Mouse (Mus musculus) CH12.LX (cell line): ENCODE data around the gene Sesn2. TPM values are rescaled to one million over a fixed set of nuclear protein-coding genes. Genes with fewer than 3 reads are reported as not detected.

ENCODE experiments used
- DNase-seq: peaks from one replicate; pipeline ENCODE4 v3.0.0-alpha.2; 2013; ENCODE audit errors: extremely low read depth
- H3K27ac ChIP-seq: 2 replicates; pipeline ENCODE4 v1.5.1; 2012; ENCODE audit warnings: low read depth, mild to moderate bottlenecking, control low read depth, moderate library complexity; ENCODE audit not compliant: insufficient read depth
- H3K27me3 ChIP-seq: replicated peaks from 2 replicates; pipeline ENCODE3; 2012; ENCODE audit warnings: inconsistent platforms
- H3K36me3 ChIP-seq, 2 experiments: replicated peaks in 1 of 2; 2 replicates each; pipeline versions ENCODE3 to v1.6.1; 2012; ENCODE audit warnings: inconsistent platforms in 1 of 2, low read length in 1 of 2, mild to moderate bottlenecking in 1 of 2, mixed read lengths in 1 of 2, moderate library complexity in 1 of 2; ENCODE audit not compliant: control insufficient read depth in 1 of 2, insufficient read depth in 1 of 2
- H3K4me1 ChIP-seq, 2 experiments: 2 replicates each; pipeline ENCODE4 v1.6.1; 2012; ENCODE audit warnings: inconsistent platforms in 1 of 2, moderate library complexity in 1 of 2; ENCODE audit not compliant: insufficient read depth in 2 of 2, control insufficient read depth in 1 of 2
- H3K4me2 ChIP-seq: 2 replicates; pipeline ENCODE4 v1.6.1; 2012; ENCODE audit warnings: low read depth, mild to moderate bottlenecking, control low read depth; ENCODE audit not compliant: poor library complexity, insufficient read depth, severe bottlenecking
- H3K4me3 ChIP-seq, 3 experiments: fragments of 150-350 bp in 1 of 3; sonication (generic) in 1 of 3; replicated peaks in 1 of 3; 2 replicates each; pipeline versions ENCODE3 to v1.5.1; 2011 to 2012; ENCODE audit warnings: low read depth in 2 of 3, low read length in 2 of 3, mild to moderate bottlenecking in 2 of 3, moderate library complexity in 2 of 3, control low read depth in 1 of 3, improper control_type of control experiment in 1 of 3, inconsistent platforms in 1 of 3, mixed read lengths in 1 of 3; ENCODE audit not compliant: poor library complexity in 1 of 3
- H3K79me2 ChIP-seq: replicated peaks from 2 replicates; pipeline ENCODE4 v1.6.1; 2012; ENCODE audit warnings: mild to moderate bottlenecking, moderate library complexity; ENCODE audit not compliant: control insufficient read depth, poor library complexity, insufficient read depth, severe bottlenecking; ENCODE audit errors: extremely low read depth
- H3K9ac ChIP-seq: 2 replicates; pipeline ENCODE4 v1.6.1; 2012; ENCODE audit warnings: low read depth, mild to moderate bottlenecking, control low read depth, moderate library complexity; ENCODE audit not compliant: insufficient read depth
- H3K9me3 ChIP-seq: replicated peaks from 2 replicates; pipeline ENCODE3; 2012; ENCODE audit warnings: low read length, inconsistent platforms, mixed read lengths
- CHD1 ChIP-seq: IDR thresholded peaks from 2 replicates; pipeline ENCODE4 v1.6.1; 2012; ENCODE audit warnings: low read depth, low read length, improper control_type of control experiment, inconsistent platforms
- CHD2 ChIP-seq: IDR thresholded peaks from 2 replicates; pipeline ENCODE4 v1.6.1; 2011; ENCODE audit warnings: low read length, improper control_type of control experiment
- CTCF ChIP-seq, 2 experiments: IDR thresholded peaks in 1 of 2; conservative IDR thresholded peaks in 1 of 2; 2 replicates each; pipeline ENCODE4 v1.5.1; 2011 to 2012; ENCODE audit warnings: low read depth in 2 of 2, low read length in 2 of 2, improper control_type of control experiment in 1 of 2, inconsistent platforms in 1 of 2, mild to moderate bottlenecking in 1 of 2, moderate library complexity in 1 of 2
- E2F4 ChIP-seq: IDR thresholded peaks from 2 replicates; pipeline ENCODE4 v1.6.1; 2011; ENCODE audit warnings: low read depth, low read length, improper control_type of control experiment; ENCODE audit not compliant: insufficient replicate concordance
- ELF1 ChIP-seq: IDR thresholded peaks from 2 replicates; pipeline ENCODE4 v1.6.1; 2014; ENCODE audit warnings: low read depth, mild to moderate bottlenecking, inconsistent platforms, low read length, improper control_type of control experiment
- GABPA ChIP-seq: IDR thresholded peaks from 2 replicates; pipeline ENCODE4 v1.6.1; 2012; ENCODE audit warnings: low read depth, low read length, improper control_type of control experiment, inconsistent platforms; ENCODE audit not compliant: insufficient replicate concordance
- HCFC1 ChIP-seq: IDR thresholded peaks from 2 replicates; pipeline ENCODE4 v1.6.1; 2012; ENCODE audit warnings: low read depth, mild to moderate bottlenecking, inconsistent platforms, low read length, improper control_type of control experiment
- JUN ChIP-seq: IDR thresholded peaks from 2 replicates; pipeline ENCODE4 v1.6.1; 2011; ENCODE audit warnings: low read depth, mild to moderate bottlenecking, low read length, improper control_type of control experiment, moderate library complexity; ENCODE audit not compliant: insufficient read depth
- JUND ChIP-seq: conservative IDR thresholded peaks from 2 replicates; pipeline ENCODE4 v1.6.1; 2011; ENCODE audit warnings: low read depth, low read length, improper control_type of control experiment
- KAT2A ChIP-seq: IDR thresholded peaks from 2 replicates; pipeline ENCODE4 v1.6.1; 2012; ENCODE audit warnings: low read length, improper control_type of control experiment, inconsistent platforms; ENCODE audit not compliant: insufficient replicate concordance
- MAFK ChIP-seq: IDR thresholded peaks from 2 replicates; pipeline ENCODE4 v1.6.1; 2011; ENCODE audit warnings: low read length, improper control_type of control experiment; ENCODE audit not compliant: insufficient replicate concordance
- MAZ ChIP-seq: IDR thresholded peaks from 2 replicates; pipeline ENCODE4 v1.6.1; 2012; ENCODE audit warnings: low read depth, mild to moderate bottlenecking, inconsistent platforms, low read length, improper control_type of control experiment, moderate library complexity
- MEF2A ChIP-seq: IDR thresholded peaks from 2 replicates; pipeline ENCODE4 v1.6.1; 2014; ENCODE audit warnings: low read depth, mild to moderate bottlenecking, inconsistent platforms, low read length, improper control_type of control experiment, borderline replicate concordance
- MXI1 ChIP-seq: IDR thresholded peaks from 2 replicates; pipeline ENCODE4 v1.6.1; 2011; ENCODE audit warnings: mild to moderate bottlenecking, low read depth, low read length, improper control_type of control experiment
- PAX5 ChIP-seq: IDR thresholded peaks from 2 replicates; pipeline ENCODE4 v1.6.1; 2012; ENCODE audit warnings: low read length, inconsistent platforms, mixed read lengths
- POLR2A ChIP-seq: IDR thresholded peaks from 2 replicates; pipeline ENCODE4 v1.6.1; 2011; ENCODE audit warnings: low read depth, mild to moderate bottlenecking, improper control_type of control experiment, low read length
- POLR2AphosphoS2 ChIP-seq: IDR thresholded peaks from 2 replicates; pipeline ENCODE4 v1.6.1; 2011; ENCODE audit warnings: low read depth, low read length, improper control_type of control experiment
- RCOR1 ChIP-seq: conservative IDR thresholded peaks from 2 replicates; pipeline ENCODE4 v1.6.1; 2012; ENCODE audit warnings: low read depth, mild to moderate bottlenecking, inconsistent platforms, low read length, improper control_type of control experiment
- SIN3A ChIP-seq: IDR thresholded peaks from 2 replicates; pipeline ENCODE4 v1.6.1; 2012; ENCODE audit warnings: low read length, improper control_type of control experiment, inconsistent platforms
- UBTF ChIP-seq: IDR thresholded peaks from 2 replicates; pipeline ENCODE4 v1.6.1; 2012; ENCODE audit warnings: low read depth, mild to moderate bottlenecking, inconsistent platforms, low read length, improper control_type of control experiment, moderate library complexity
- ZC3H11A ChIP-seq: IDR thresholded peaks from 2 replicates; pipeline ENCODE4 v1.6.1; 2012; ENCODE audit warnings: low read depth, mild to moderate bottlenecking, inconsistent platforms, low read length, improper control_type of control experiment
- ZKSCAN1 ChIP-seq: IDR thresholded peaks from 2 replicates; pipeline ENCODE4 v1.6.1; 2012; ENCODE audit warnings: low read depth, inconsistent platforms, low read length, improper control_type of control experiment, borderline replicate concordance
- ZNF384 ChIP-seq: IDR thresholded peaks from 2 replicates; pipeline ENCODE4 v1.6.1; 2012; ENCODE audit warnings: low read depth, low read length, improper control_type of control experiment, inconsistent platforms
- dilution Hi-C: fragments of 300-500 bp; cut with MboI; formaldehyde crosslinking; loops from 2 replicates; pipeline ENCODE4 v1.14.3; 2020; ENCODE audit warnings: low sequenced_read_pairs; ENCODE audit not compliant: extremely low pct_unique_long_range_greater_than_20kb, extremely low pct_ligation_motif_present
- in situ Hi-C: fragments of 300-500 bp; cut with MboI; formaldehyde crosslinking; loops from 3 replicates; pipeline ENCODE4 v1.14.3; 2019; ENCODE audit warnings: low sequenced_read_pairs, low pct_ligation_motif_present, low pct_unique_long_range_greater_than_20kb, mixed read lengths
- polyA plus RNA-seq: library from polyadenylated mRNA; unstranded; fragments of >175 nt; gene quantifications from 2 replicates; pipeline ENCODE4 v1.2.1, GENCODE M21; 2012; ENCODE audit warnings: low read depth; ENCODE audit not compliant: insufficient read length
- total RNA-seq, 2 experiments: library from RNA; depleted of rRNA; stranded (reverse); fragments of 300-350 nt in 1 of 2; fragments of >200 nt in 1 of 2; gene quantifications; 2 replicates each; pipeline ENCODE4 v1.2.3; 2012 to 2014

Sesn2 gene
- total and polyA plus RNA-seq, 3 experiments = 35.6 to 68.1 (median 40.1) TPM

DNA sequence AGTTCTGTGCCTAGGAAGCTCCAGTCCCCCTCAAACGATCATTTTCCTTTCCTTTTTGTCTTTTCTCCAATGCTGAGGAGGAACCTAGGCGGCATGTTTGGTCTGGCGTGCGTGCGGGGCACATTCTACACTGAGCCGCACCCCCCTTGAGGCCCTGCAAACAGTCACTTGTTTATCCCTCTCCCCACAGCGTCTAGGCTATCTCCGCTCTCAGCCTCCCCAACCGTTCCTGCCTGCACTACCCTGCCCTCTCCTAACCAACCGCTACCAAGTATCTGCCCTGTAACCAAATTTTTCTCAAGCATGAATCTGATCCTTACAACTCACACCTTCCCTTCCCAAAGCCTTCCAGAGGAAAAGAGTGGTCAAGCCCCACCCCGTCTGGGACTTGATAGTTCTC is 7.0 kb downstream of the Sesn2 start:
- Histone ChIP-seq H3K4me3 (no peak overlapping the region), H3K27ac (no peak overlapping the region), H3K9me3 (no peaks in the 10 kb centered on the region)
- TF ChIP-seq ZNF384 (no peak), HCFC1 (no peak), ZKSCAN1 (no peak), CHD2 (no peak), JUN (no peak), E2F4 (no peak), CTCF (conservative IDR thresholded peaks at IDR 0.05 in 1 of 2, IDR thresholded peaks at IDR 0.05 in 1 of 2; ENCODE audit: low read depth in 2 of 2, low read length in 2 of 2) (no peak), MEF2A (no peak), POLR2AphosphoS2 (no peak)
- TF ChIP-seq, all 38 proteins: peak for 0
- no peaks in the 10 kb centered on the region for H3K27me3 ChIP-seq
- no peak overlapping the region for H3K9ac ChIP-seq
- peaks cover 54 to 83% of the 10 kb centered on the region in 2 experiments for H3K36me3 ChIP-seq
- no peak overlapping the region for H3K4me2 ChIP-seq
- peaks cover 72% of the 10 kb centered on the region for H3K79me2 ChIP-seq
- in situ Hi-C loops (loop anchor here (25.0 kb wide), 2 partner anchors 191 to 416 kb away; partner anchors contain the start of genes Epb41 and Rab42), dilution Hi-C loops (no loop called here)
- DNase-seq = no peak
- peaks cover 11 to 45% of the 10 kb centered on the region in 2 experiments for H3K4me1 ChIP-seq

DNA sequence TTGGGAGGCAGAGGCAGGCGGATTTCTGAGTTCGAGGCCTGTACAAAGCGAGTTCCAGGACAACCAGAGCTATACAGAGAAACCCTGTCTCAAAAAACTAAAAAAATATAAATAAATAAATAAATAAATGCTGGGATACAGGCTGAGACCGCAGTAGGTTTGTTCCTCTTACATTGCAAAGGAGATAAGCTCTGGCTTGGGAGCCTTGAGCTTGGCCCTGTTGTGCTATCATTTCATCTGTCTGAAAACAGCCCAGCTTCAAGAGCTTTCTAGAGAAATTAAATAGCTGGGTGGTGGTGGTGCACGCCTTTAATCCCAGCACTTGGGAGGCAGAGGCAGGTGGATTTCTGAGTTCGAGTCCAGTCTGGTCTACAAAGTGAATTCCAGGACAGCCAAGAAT is 8.7 kb downstream of the Sesn2 start:
- Histone ChIP-seq H3K79me2 (peaks cover 57% of the 10 kb centered on the region), H3K9me3 (no peaks in the 10 kb centered on the region), H3K4me3 (no peak overlapping the region), H3K27me3 (no peaks in the 10 kb centered on the region), H3K36me3 (peaks cover 70 to 87% of the 10 kb centered on the region in 2 experiments)
- no peak for DNase-seq
- no peak for TF ChIP-seq SIN3A
- TF ChIP-seq PAX5 = no peak
- TF ChIP-seq POLR2A = no peak
- TF ChIP-seq MXI1 = no peak
- no peak for TF ChIP-seq GABPA
- no peak for TF ChIP-seq UBTF
- no peak for TF ChIP-seq ZNF384
- TF ChIP-seq CHD1 = no peak
- TF ChIP-seq RCOR1 = no peak
- TF ChIP-seq KAT2A = no peak
- no peak for TF ChIP-seq HCFC1
- no peak for TF ChIP-seq ELF1
- TF ChIP-seq ZC3H11A = no peak
- no peak for TF ChIP-seq JUND
- TF ChIP-seq JUN = no peak
- no peak for TF ChIP-seq MAFK
- TF ChIP-seq POLR2AphosphoS2 = no peak
- TF ChIP-seq MAZ = no peak
- TF ChIP-seq, all 38 proteins: peak for 0
- dilution Hi-C loops = no loop called here
- no peak overlapping the region for H3K27ac ChIP-seq
- peaks cover 13 to 38% of the 10 kb centered on the region in 2 experiments for H3K4me1 ChIP-seq
- H3K4me2 ChIP-seq = no peak overlapping the region
- in situ Hi-C loops = loop anchor here (25.0 kb wide), 2 partner anchors 189 to 414 kb away; partner anchors contain the start of genes Epb41 and Rab42
- H3K9ac ChIP-seq = no peak overlapping the region
